Mouse (Mus musculus) cerebellum, adult 2 months (tissue): ENCODE data around the gene Gm5678. TPM values are rescaled to one million over a fixed set of nuclear protein-coding genes. Genes with fewer than 3 reads are reported as not detected.

Experiments used
- DNase-seq, 2 experiments: peaks; one replicate each; pipeline ENCODE4 v3.0.0; 2021
- H3K27ac ChIP-seq: fragments of 200-500 bp; 2 replicates; pipeline ENCODE4 v1.5.1; 2012; ENCODE audit warnings: low read length, control low read depth, inconsistent platforms; ENCODE audit not compliant: insufficient read depth
- H3K27me3 ChIP-seq: fragments of 200-500 bp; 2 replicates; pipeline ENCODE4 v1.6.1; 2012; ENCODE audit warnings: inconsistent platforms, mild to moderate bottlenecking, low read length, moderate library complexity; ENCODE audit not compliant: control insufficient read depth, insufficient read depth
- H3K4me1 ChIP-seq: fragments of 200-500 bp; 2 replicates; pipeline ENCODE4 v1.6.1; 2011; ENCODE audit warnings: low read length; ENCODE audit not compliant: control insufficient read depth, insufficient read depth
- H3K4me3 ChIP-seq: fragments of 200-500 bp; replicated peaks from 2 replicates; pipeline ENCODE3; 2011; ENCODE audit warnings: mild to moderate bottlenecking, low read depth, low read length, control low read depth; ENCODE audit not compliant: insufficient read depth
- CTCF ChIP-seq: fragments of 200-500 bp; IDR thresholded peaks from 2 replicates; pipeline ENCODE4 v1.5.1; 2011; ENCODE audit warnings: low read depth, mild to moderate bottlenecking, control low read depth, low read length, moderate library complexity, borderline replicate concordance; ENCODE audit not compliant: insufficient read depth
- POLR2A ChIP-seq: fragments of 200-500 bp; IDR thresholded peaks from 2 replicates; pipeline ENCODE4 v1.6.1; 2011; ENCODE audit warnings: low read length, control low read depth, borderline replicate concordance; ENCODE audit not compliant: insufficient read depth
- WGBS: fragments of 180-500 bp; shearing (Covaris S2); methylation state at CpG from one replicate; pipeline ENCODE4 v1.1.7; 2018; 5-methylcytosine and 5-hydroxymethylcytosine counted together
- polyA plus RNA-seq: library from polyadenylated mRNA; depleted of rRNA; stranded (reverse); fragments of >200 nt; gene quantifications from 2 replicates; pipeline ENCODE4 v1.2.3, GENCODE M21; 2012

Gene Gm5678
- polyA plus RNA-seq, 1 experiment = 0.11 TPM

GRCm38 (mm10) chr16:93591450-93592430, 36.2 kb upstream of the Gm5678 start:
- DNase-seq = no peak
- Histone ChIP-seq H3K4me1 (peaks cover 4% of the 10 kb centered on the region; the same call in 1 of the 2 replicates), H3K4me3 (no peak overlapping the region), H3K27me3 (no peaks in the 10 kb centered on the region), H3K27ac (no peak overlapping the region)
- TF ChIP-seq POLR2A (no peak), CTCF (no peak)
- WGBS = 95% methylated on average over 20 of the region's 20 CpGs

DNA sequence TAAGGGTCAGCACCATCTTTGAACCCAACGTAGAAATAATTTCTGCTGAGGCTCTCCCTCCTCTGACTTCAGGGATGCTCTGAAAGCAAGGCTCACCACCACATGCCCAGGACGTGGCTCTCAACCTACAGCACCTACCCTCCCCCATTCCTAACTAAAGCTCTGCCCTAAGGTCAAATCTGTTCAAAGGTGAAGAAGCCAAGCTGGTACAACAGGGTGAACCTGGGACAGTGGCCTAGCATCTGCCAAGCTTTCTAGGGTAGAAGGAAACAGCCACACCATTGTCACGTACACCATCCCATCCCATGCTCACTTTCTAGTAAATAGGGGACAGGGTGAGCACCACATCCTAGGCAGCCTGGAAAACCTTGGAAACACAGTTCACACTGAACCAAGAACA, 35.2 kb upstream of the Gm5678 start:
- WGBS = 98% methylated on average over 3 of the region's 3 CpGs
- no peak overlapping the region for H3K4me3 ChIP-seq

DNA sequence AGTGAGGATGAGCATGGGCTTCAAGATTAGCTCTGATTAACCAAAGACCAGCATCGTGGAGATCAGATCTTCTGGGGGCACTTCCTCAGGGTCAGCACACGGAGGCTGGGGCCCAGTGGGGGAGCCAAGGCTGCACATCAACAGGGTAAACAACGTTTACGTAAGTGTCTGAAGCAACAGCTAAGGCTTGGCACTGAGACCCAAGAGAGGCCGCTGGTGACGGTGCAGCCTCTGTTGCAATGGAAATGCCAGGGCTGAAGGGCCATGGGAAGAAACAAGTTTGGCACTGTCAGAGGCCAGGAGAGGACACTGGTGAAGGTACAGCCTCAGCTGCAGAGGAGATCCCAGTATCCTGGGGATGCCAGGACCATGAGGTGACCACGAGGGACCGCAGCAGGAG, 34.5 kb upstream of the Gm5678 start:
- no peak for TF ChIP-seq POLR2A
- TF ChIP-seq CTCF = no peak
- 90% methylated on average over 8 of the region's 8 CpGs for WGBS
- Histone ChIP-seq H3K4me3 (no peak overlapping the region), H3K4me1 (no peaks in the 10 kb centered on the region), H3K27ac (no peak overlapping the region), H3K27me3 (no peaks in the 10 kb centered on the region)
- no peak for DNase-seq

More for the DNA sequence above, 35.2 kb upstream of the Gm5678 start:
- Histone ChIP-seq H3K27me3 (no peaks in the 10 kb centered on the region), H3K27ac (no peak overlapping the region), H3K4me1 (peaks cover 4% of the 10 kb centered on the region; the same call in 1 of the 2 replicates)
- no peak for DNase-seq
- no peak for TF ChIP-seq POLR2A
- no peak for TF ChIP-seq CTCF

DNA sequence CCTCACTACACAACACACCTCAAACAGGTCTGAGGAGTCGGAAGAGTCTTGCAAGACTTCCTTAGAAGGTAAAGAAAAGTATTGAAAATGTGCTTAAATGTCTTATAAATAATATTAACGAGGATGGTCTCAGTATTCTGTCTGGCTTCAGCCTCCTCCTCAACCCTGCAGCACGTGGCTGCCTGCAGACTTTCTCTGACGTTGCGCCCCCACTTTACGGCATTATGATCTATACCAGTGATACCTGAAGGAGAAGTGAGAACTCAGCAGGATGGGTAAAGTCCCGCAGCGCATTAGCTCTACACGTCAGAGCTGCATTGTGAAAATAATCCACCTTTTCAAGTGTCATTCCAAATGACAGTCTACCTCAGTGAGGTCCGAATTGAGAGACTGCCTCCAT, 33.4 kb upstream of the Gm5678 start:
- WGBS = 94% methylated on average over 10 of the region's 10 CpGs
- DNase-seq = no peak
- TF ChIP-seq POLR2A (no peak), CTCF (no peak)
- no peak overlapping the region for H3K4me3 ChIP-seq
- no peaks in the 10 kb centered on the region for H3K27me3 ChIP-seq
- H3K27ac ChIP-seq = no peak overlapping the region
- H3K4me1 ChIP-seq = no peaks in the 10 kb centered on the region

DNA sequence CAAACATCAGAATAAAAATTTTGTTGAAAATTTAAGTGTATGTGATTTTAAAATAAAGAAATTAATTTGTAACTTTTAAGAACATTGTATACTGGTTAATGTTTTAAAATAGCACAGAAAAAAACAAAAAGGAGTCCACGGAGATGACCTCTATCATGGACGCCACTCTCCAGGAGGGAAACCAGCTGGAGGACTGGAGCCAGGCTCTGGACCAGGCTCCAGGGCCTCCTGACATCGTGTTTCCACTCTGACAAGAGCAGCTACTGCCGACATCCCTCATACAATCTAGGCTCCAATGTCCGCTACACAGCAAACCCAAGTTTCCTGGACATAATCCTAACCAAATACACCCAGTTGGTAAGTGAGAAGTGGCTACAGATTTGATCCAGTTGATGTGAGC, 32.1 kb upstream of the Gm5678 start:
- TF ChIP-seq CTCF (no peak), POLR2A (no peak)
- no peaks in the 10 kb centered on the region for H3K4me1 ChIP-seq
- 84% methylated on average over 5 of the region's 5 CpGs for WGBS
- DNase-seq = no peak
- H3K27ac ChIP-seq = no peak overlapping the region
- H3K27me3 ChIP-seq = no peaks in the 10 kb centered on the region
- no peak overlapping the region for H3K4me3 ChIP-seq

DNA sequence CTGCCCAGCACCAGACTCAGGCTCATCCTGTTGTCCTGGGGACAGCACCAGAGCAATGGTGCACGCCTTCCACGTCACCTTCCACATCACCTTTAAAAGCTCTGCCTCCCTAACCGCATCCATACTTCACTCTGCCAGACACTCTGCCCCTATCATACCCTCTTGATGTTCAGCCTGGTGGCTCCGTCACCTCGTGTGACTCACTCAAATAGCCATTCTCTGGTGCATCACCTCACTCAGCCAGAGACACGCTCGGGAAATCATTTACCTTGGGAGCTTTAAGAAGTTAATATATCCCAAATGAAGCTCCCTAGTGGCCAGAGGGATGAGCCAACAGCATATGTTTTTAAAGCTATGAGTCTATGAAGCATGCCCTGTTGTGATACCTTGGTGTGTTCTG, 31.1 kb upstream of the Gm5678 start:
- no peak overlapping the region for H3K4me3 ChIP-seq
- no peak for DNase-seq
- no peaks in the 10 kb centered on the region for H3K4me1 ChIP-seq
- TF ChIP-seq POLR2A = no peak
- TF ChIP-seq CTCF = no peak
- WGBS = 95% methylated on average over 7 of the region's 7 CpGs
- no peaks in the 10 kb centered on the region for H3K27me3 ChIP-seq
- no peak overlapping the region for H3K27ac ChIP-seq

DNA sequence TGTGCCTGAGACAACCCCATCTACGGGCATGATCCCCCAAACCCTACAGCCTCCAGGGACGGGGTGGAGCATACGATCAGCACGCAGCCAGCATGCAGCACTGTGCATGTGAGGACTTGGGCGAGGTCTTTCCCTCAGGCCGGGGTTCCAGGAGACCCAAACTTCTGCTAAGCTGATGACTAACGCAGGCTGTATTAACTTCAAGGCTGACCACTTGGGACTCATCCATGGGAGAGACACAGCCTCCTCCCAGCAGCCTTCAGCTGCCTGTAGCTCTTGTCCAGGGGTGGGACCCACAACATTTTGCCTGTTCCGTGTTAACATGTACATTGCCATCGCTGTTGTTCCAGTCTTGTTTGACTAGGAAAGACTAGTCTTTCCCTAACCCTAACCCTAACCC, 30.3 kb upstream of the Gm5678 start:
- DNase-seq = no peak

DNA sequence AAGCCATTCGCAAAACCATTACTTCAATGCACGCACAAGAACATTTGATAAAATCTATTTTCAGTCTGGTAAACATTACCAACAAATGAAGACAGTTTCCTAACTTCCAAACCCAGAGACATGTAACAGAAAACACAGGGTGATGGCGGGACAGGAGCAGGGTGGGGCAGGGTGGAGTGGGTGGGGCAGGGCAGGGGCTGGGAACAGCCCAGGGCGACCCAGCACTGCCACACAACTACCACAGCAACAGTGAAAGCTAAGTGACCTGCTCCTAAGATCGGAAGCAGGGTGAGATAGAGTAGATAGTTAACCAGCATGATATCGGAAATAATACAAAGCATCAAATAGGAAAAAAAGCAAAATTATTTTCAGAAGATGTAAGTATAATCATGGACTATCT, 28.4 kb upstream of the Gm5678 start:
- no peak overlapping the region for H3K27ac ChIP-seq
- DNase-seq = no peak
- H3K27me3 ChIP-seq = no peaks in the 10 kb centered on the region
- TF ChIP-seq POLR2A = no peak
- no peak for TF ChIP-seq CTCF
- H3K4me1 ChIP-seq = no peaks in the 10 kb centered on the region
- 92% methylated on average over 6 of the region's 6 CpGs for WGBS
- H3K4me3 ChIP-seq = no peak overlapping the region

More for the DNA sequence above, 30.3 kb upstream of the Gm5678 start:
- no peak for TF ChIP-seq POLR2A
- no peak for TF ChIP-seq CTCF
- H3K4me3 ChIP-seq = no peak overlapping the region
- no peaks in the 10 kb centered on the region for H3K4me1 ChIP-seq
- 96% methylated on average over 9 of the region's 9 CpGs for WGBS
- no peaks in the 10 kb centered on the region for H3K27me3 ChIP-seq
- H3K27ac ChIP-seq = no peak overlapping the region
